Mouse (Mus musculus) spleen, adult 2 months (tissue): Measurements from ENCODE around the gene Hoxa7.

Source experiments
- CTCF ChIP-seq: fragments of 200-500 bp; IDR thresholded peaks from 2 replicates; pipeline ENCODE4 v1.5.1; 2011; ENCODE audit warnings: mild to moderate bottlenecking, inconsistent platforms; ENCODE audit not compliant: insufficient read depth, insufficient read length, insufficient replicate concordance; ENCODE audit errors: extremely low read depth
- POLR2A ChIP-seq: fragments of 200-500 bp; IDR thresholded peaks from 2 replicates; pipeline ENCODE4 v1.6.1; 2011; ENCODE audit warnings: low read depth, low read length, inconsistent platforms

GRCm38 (mm10) chr6:52225612-52226568 is 4.2 kb upstream of the Hoxa7 start:
- TF ChIP-seq CTCF, result no peak
- no peak for TF ChIP-seq POLR2A
